Mouse (Mus musculus) small intestine, adult 2 months (tissue): ENCODE measurements around the gene Map2k5.

Source experiments
- CTCF ChIP-seq: fragments of 200-500 bp; IDR thresholded peaks from 2 replicates; pipeline ENCODE4 v1.5.1; 2012; ENCODE audit warnings: low read depth, mild to moderate bottlenecking, control low read depth, inconsistent platforms, low read length, moderate library complexity, mixed read lengths; ENCODE audit not compliant: insufficient replicate concordance, insufficient read length; ENCODE audit errors: extremely low read depth
- POLR2A ChIP-seq: fragments of 200-500 bp; IDR thresholded peaks from 2 replicates; pipeline ENCODE4 v1.6.1; 2012; ENCODE audit warnings: low read depth, mild to moderate bottlenecking, control low read depth, inconsistent platforms, low read length, moderate library complexity

- TF ChIP-seq POLR2A, result no peak
- no peak for TF ChIP-seq CTCF
Measured at GRCm38 (mm10) chr9:63151072-63151870, 226.4 kb downstream of the Map2k5 start.
